Mouse (Mus musculus) cerebellum, postnatal 4 days (tissue): ENCODE results near the gene Snx5.

Experiments
- DNase-seq, 2 experiments: peaks; one replicate each; pipeline ENCODE4 v3.0.0; 2022; ENCODE audit warnings: low spot score in 2 of 2, mixed read lengths in 1 of 2

Snx5 gene

GRCm38 (mm10) chr2:144228521-144229346, 42.0 kb downstream of the Snx5 start:
- no peak for DNase-seq

- no peak for DNase-seq
Observed at GRCm38 (mm10) chr2:144226906-144227586, 43.7 kb downstream of the Snx5 start.

GRCm38 (mm10) chr2:144224351-144224750, 46.4 kb downstream of the Snx5 start:
- no peak for DNase-seq

- no peak for DNase-seq
Observed at GRCm38 (mm10) chr2:144215601-144216000, 55.1 kb downstream of the Snx5 start.

GRCm38 (mm10) chr2:144215195-144215594, 55.5 kb downstream of the Snx5 start:
- no peak for DNase-seq

GRCm38 (mm10) chr2:144214508-144215185, 56.1 kb downstream of the Snx5 start:
- DNase-seq, result no peak

- no peak for DNase-seq
Observed at GRCm38 (mm10) chr2:144213803-144214202, 56.9 kb downstream of the Snx5 start.

GRCm38 (mm10) chr2:144209425-144209824, 61.3 kb downstream of the Snx5 start:
- DNase-seq, result no peak

GRCm38 (mm10) chr2:144207365-144207764, 63.3 kb downstream of the Snx5 start:
- DNase-seq, result no peak

- DNase-seq, result no peak
Observed at GRCm38 (mm10) chr2:144203001-144203400, 67.7 kb downstream of the Snx5 start.

GRCm38 (mm10) chr2:144202567-144202966, 68.1 kb downstream of the Snx5 start:
- no peak for DNase-seq

- DNase-seq, result no peak
Observed at GRCm38 (mm10) chr2:144202151-144202550, 68.6 kb downstream of the Snx5 start.
